Mouse (Mus musculus) G1E (cell line): ENCODE results near the gene Zglp1. TPM values are rescaled to one million over a fixed set of nuclear protein-coding genes. Genes with fewer than 3 reads are reported as not detected.

Experiments
- ATAC-seq: 2 replicates; pipeline ENCODE4 v1.8.0; 2016; ENCODE audit warnings: mild to moderate bottlenecking; ENCODE audit not compliant: insufficient number of reproducible peaks, poor library complexity, low FRiP score, severe bottlenecking; ENCODE audit errors: extremely low read depth
- DNase-seq: peaks from one replicate; pipeline ENCODE4 v3.0.0; 2012; ENCODE audit warnings: low spot score
- H3K27me3 ChIP-seq: 2 replicates; pipeline ENCODE4 v1.6.1; 2012; ENCODE audit warnings: mild to moderate bottlenecking, low read length, inconsistent platforms; ENCODE audit not compliant: insufficient read depth
- H3K36me3 ChIP-seq: replicated peaks from 2 replicates; pipeline ENCODE3; 2012; ENCODE audit warnings: mild to moderate bottlenecking, inconsistent platforms
- H3K4me1 ChIP-seq: 2 replicates; pipeline ENCODE4 v1.6.1; 2012; ENCODE audit warnings: low read depth, low read length, inconsistent platforms, mixed read lengths; ENCODE audit not compliant: insufficient read depth
- H3K4me3 ChIP-seq: 2 replicates; pipeline ENCODE4 v1.5.1; 2012; ENCODE audit warnings: low read depth, mild to moderate bottlenecking, inconsistent platforms, low read length, moderate library complexity, mixed read lengths
- H3K9me3 ChIP-seq: replicated peaks from 2 replicates; pipeline ENCODE4 v1.6.1; 2012; ENCODE audit warnings: inconsistent platforms
- CTCF ChIP-seq: IDR thresholded peaks from 2 replicates; pipeline ENCODE4 v1.5.1; 2012; ENCODE audit warnings: low read depth, low read length, inconsistent platforms, mixed read lengths
- GATA1 ChIP-seq: IDR thresholded peaks from 2 replicates; pipeline ENCODE4 v1.6.1; 2012; ENCODE audit warnings: borderline replicate concordance, low read length, inconsistent platforms, mixed read lengths
- GATA2 ChIP-seq: IDR thresholded peaks from 2 replicates; pipeline ENCODE4 v1.6.1; 2012; ENCODE audit warnings: low read depth, low read length, inconsistent platforms, borderline replicate concordance
- POLR2AphosphoS5 ChIP-seq: IDR thresholded peaks from 2 replicates; pipeline ENCODE4 v1.6.1; 2012; ENCODE audit warnings: low read depth, low read length, inconsistent platforms; ENCODE audit not compliant: insufficient replicate concordance
- TAL1 ChIP-seq: conservative IDR thresholded peaks from 2 replicates; pipeline ENCODE4 v1.6.1; 2012; ENCODE audit warnings: low read depth, low read length, inconsistent platforms, mixed read lengths
- polyA plus RNA-seq: library from polyadenylated mRNA; stranded (reverse); fragments of >175 nt; gene quantifications from 2 replicates; pipeline ENCODE4 v1.2.3, GENCODE M21; 2012
- total RNA-seq, 2 experiments: library from RNA; stranded (forward) in 1 of 2; stranded (reverse) in 1 of 2; fragments of 200-1000 nt in 1 of 2; fragments of >200 nt in 1 of 2; fragmentation: Nextera tagmentation in 1 of 2; gene quantifications; 2 replicates each; pipeline ENCODE4 v1.2.3; 2014 to 2017

The Zglp1 gene
- total and polyA plus RNA-seq, 3 experiments, result 4.5 TPM; not detected in 2

DNA sequence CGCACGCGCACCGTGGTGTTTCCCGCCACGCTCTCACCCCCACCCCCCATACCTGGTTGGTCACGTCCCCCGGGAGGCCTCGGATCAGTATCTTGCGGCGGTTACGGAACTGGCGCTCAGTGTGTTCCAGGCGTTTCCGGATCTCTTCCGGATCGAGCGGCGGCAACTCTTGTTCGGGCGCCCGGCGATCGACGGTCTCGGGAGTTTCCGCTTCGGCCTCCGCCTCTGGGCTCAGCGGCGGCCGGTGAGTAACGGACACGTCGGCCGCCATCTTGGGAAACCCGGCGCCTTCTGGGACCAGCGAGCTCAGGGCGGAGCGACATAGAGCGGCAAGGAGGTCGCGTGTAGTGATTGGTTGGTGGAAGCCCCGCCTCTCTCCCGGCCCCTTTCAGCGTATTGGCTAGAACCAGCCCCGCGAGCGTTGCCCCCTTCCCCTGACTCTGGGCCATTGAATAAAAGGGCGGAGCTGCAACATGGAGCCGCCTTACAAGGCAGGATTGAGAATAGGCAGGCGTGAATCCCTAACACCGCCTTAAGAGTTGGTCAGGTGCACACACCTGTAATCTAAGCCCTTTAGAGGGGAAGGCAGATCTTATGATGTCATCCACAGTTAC is 24.9 kb upstream of the Zglp1 start, which contains the start of the genes Gm38431 and Raver1:
Gene Gm38431, minus strand, starts transcription at position 291 of the 614 bp plus-strand sequence.
Gene Raver1, minus strand, starts transcription at position 302 of the 614 bp plus-strand sequence.
- TF ChIP-seq POLR2AphosphoS5 (peak; percentile 71; the same call in 1 of the 2 replicates), TAL1 (no peak)
- peak; percentile 99 for ATAC-seq
- Histone ChIP-seq H3K36me3 (peaks cover 79% of the 10 kb centered on the region), H3K4me1 (peaks cover 55% of the 10 kb centered on the region), H3K27me3 (no peaks in the 10 kb centered on the region), H3K4me3 (peak within 1 kb of the TSS; percentile 78), H3K9me3 (no peaks in the 10 kb centered on the region)
- DNase-seq, result peak; percentile 99

GRCm38 (mm10) chr9:21090972-21091706 is 24.2 kb upstream of the Zglp1 start:
- DNase-seq (no peak), ATAC-seq (no peak)
- Histone ChIP-seq H3K4me1 (peaks cover 61% of the 10 kb centered on the region), H3K4me3 (peak overlapping the region; percentile 78), H3K36me3 (peaks cover 79% of the 10 kb centered on the region), H3K9me3 (no peaks in the 10 kb centered on the region), H3K27me3 (no peaks in the 10 kb centered on the region)
- TF ChIP-seq GATA2 (no peak), TAL1 (no peak), CTCF (no peak), POLR2AphosphoS5 (no peak), GATA1 (no peak)

DNA sequence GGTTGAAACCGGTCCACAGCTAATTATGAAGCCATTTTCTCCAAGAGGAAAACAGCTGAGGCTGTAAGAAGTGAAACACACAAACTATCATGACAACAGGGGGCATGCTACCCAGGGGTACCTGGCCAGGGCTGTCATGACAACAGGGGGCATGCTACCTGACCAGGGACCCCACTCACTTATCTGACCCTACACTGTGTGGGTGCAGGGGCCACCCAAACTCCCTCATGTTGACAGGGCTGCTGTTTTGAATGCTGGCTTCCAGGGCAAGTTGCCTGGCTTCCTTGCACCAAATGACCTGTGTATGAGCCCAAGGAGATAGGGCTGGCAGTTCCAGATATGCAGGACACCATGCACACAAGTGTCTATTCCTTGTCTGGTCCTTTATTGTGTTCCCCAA is 23.6 kb upstream of the Zglp1 start:
- Histone ChIP-seq H3K36me3 (peaks cover 80% of the 10 kb centered on the region), H3K27me3 (no peaks in the 10 kb centered on the region), H3K4me1 (peaks cover 67% of the 10 kb centered on the region), H3K4me3 (peak overlapping the region; percentile 78), H3K9me3 (no peaks in the 10 kb centered on the region)
- ATAC-seq (no peak), DNase-seq (no peak)
- no peak for TF ChIP-seq TAL1

- Histone ChIP-seq H3K9me3 (no peaks in the 10 kb centered on the region), H3K4me1 (peaks cover 44% of the 10 kb centered on the region), H3K36me3 (peaks cover 96% of the 10 kb centered on the region), H3K27me3 (no peaks in the 10 kb centered on the region), H3K4me3 (no peak overlapping the region)
- ATAC-seq, result no peak
- TF ChIP-seq POLR2AphosphoS5 (no peak), CTCF (no peak), GATA2 (no peak), TAL1 (no peak), GATA1 (no peak)
- no peak for DNase-seq
These were observed 16.4 kb upstream of the Zglp1 start for GRCm38 (mm10) chr9:21083324-21083723.

DNA sequence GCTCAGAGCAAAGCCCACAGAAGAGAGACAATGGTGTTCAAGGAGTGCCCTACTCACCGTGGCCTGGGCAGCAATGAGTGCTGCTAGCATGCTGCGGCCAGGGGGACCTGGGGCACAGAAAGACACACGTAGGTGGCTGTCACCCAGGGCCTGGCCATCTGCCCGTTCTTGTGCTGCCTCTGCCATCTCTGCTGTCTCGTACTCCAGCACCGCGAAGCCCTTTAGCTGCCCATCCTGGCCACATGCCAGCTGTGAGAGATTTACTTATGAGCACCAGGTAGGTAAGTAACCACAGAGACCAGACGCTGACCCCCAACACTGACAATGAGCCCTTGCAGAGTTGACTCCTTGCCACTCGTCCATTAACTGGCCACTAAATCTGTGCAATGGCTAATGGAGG is 14.2 kb upstream of the Zglp1 start:
- Histone ChIP-seq H3K36me3 (peaks cover 96% of the 10 kb centered on the region), H3K4me3 (no peak overlapping the region), H3K4me1 (peaks cover 24% of the 10 kb centered on the region), H3K9me3 (no peaks in the 10 kb centered on the region), H3K27me3 (no peaks in the 10 kb centered on the region)
- ATAC-seq (no peak), DNase-seq (no peak)
- TF ChIP-seq GATA2 (no peak), GATA1 (no peak), CTCF (no peak), TAL1 (no peak), POLR2AphosphoS5 (no peak)

DNA sequence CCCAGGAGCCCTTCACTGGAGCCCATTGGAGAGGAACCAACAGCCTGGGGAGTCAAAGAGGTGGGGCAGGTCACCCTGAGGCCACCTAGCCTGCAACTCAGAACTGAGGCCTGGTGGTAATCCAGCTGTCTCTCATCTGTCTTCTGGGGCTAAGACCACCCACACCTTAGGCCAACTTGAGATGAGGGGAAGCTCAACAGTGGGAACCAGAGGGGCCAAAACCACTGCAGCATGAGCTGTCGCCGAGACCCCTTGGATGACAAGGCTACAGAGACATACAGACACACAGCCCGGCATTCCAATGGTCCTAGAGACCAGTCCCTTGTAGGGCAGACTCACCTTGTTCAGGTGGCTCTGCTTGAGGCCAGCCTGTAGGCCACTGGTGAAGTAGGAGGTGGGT is 8.7 kb upstream of the Zglp1 start:
- ATAC-seq, result no peak
- peaks cover 38% of the 10 kb centered on the region for H3K4me1 ChIP-seq
- H3K27me3 ChIP-seq, result no peaks in the 10 kb centered on the region
- H3K36me3 ChIP-seq, result peaks cover 89% of the 10 kb centered on the region
- no peak for TF ChIP-seq GATA1
- no peak for TF ChIP-seq GATA2
- TF ChIP-seq TAL1, result no peak
- no peak for TF ChIP-seq POLR2AphosphoS5
- no peaks in the 10 kb centered on the region for H3K9me3 ChIP-seq
- no peak for DNase-seq
- no peak overlapping the region for H3K4me3 ChIP-seq

DNA sequence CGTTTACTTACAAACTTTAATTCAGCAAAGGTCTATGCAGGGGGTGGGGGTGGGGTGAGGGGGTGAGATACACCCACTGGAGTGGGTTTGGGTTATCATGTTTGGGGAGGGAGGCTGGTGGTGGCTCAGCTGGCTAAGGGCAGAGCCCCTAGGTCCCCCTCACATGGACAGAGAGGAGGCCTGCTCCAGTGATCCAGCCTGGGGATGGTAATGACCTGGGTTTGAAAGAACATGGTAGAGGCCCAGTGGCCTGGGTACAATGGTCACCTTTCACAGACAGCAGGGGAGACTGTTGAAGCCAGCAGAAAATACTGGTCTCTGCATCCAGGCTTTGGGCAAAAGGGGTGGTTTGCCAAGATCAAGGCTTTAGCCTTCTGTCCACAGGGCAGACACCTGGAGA is 7.3 kb upstream of the Zglp1 start:
- DNase-seq, result no peak
- Histone ChIP-seq H3K27me3 (no peaks in the 10 kb centered on the region), H3K36me3 (peaks cover 87% of the 10 kb centered on the region), H3K9me3 (no peaks in the 10 kb centered on the region), H3K4me3 (no peak overlapping the region; the same call in 1 of the 2 replicates), H3K4me1 (peaks cover 38% of the 10 kb centered on the region)
- TF ChIP-seq TAL1 (no peak), GATA1 (no peak), CTCF (no peak), GATA2 (no peak), POLR2AphosphoS5 (no peak)
- ATAC-seq, result no peak
